Mouse (Mus musculus) stomach, embryonic 16.5 days (tissue): ENCODE data around the gene Olfr20. TPM values are rescaled to one million over a fixed set of nuclear protein-coding genes. Genes with fewer than 3 reads are reported as not detected.

ENCODE experiments used
- ATAC-seq: fragments of 200-750 bp; cut with Nextera tagmentation; 2 replicates; pipeline ENCODE4 v1.8.0; 2017; ENCODE audit warnings: moderate number of reproducible peaks, moderate TSS enrichment; ENCODE audit not compliant: insufficient read depth, low FRiP score
- H3K27ac ChIP-seq: fragments of 300-500 bp; sonication (generic); 2 replicates; pipeline ENCODE4 v1.5.1; 2014; ENCODE audit warnings: low read length
- H3K27me3 ChIP-seq: fragments of 300-500 bp; sonication (generic); 2 replicates; pipeline ENCODE4 v1.6.1; 2014; ENCODE audit warnings: low read length, control low read depth, mixed read lengths; ENCODE audit not compliant: control insufficient read depth, insufficient read depth
- H3K36me3 ChIP-seq: fragments of 300-500 bp; sonication (generic); 2 replicates; pipeline ENCODE4 v1.6.1; 2014; ENCODE audit warnings: low read length; ENCODE audit not compliant: control insufficient read depth, insufficient read depth
- H3K4me1 ChIP-seq: fragments of 300-500 bp; sonication (generic); 2 replicates; pipeline ENCODE4 v1.6.1; 2014; ENCODE audit warnings: low read length, control low read depth, mixed read lengths; ENCODE audit not compliant: control insufficient read depth, insufficient read depth
- H3K4me2 ChIP-seq: fragments of 300-500 bp; sonication (generic); 2 replicates; pipeline ENCODE4 v1.6.1; 2014; ENCODE audit warnings: low read depth, low read length, mixed read lengths
- H3K4me3 ChIP-seq: fragments of 300-500 bp; sonication (generic); replicated peaks from 2 replicates; pipeline ENCODE4 v1.5.1; 2014; ENCODE audit warnings: mild to moderate bottlenecking, low read length
- H3K9ac ChIP-seq: fragments of 300-500 bp; sonication (generic); 2 replicates; pipeline ENCODE4 v1.6.1; 2014; ENCODE audit warnings: low read length
- H3K9me3 ChIP-seq: fragments of 300-500 bp; sonication (generic); replicated peaks from 2 replicates; pipeline ENCODE4 v1.6.1; 2016; ENCODE audit warnings: low read length, control low read depth; ENCODE audit not compliant: control insufficient read depth
- WGBS: fragments of 180-500 bp; shearing (Covaris S2); extraction: QIAGEN DNeasy Blood & Tissue Kit; methylation state at CpG from one replicate; pipeline ENCODE4 v1.1.7; 2014; 5-methylcytosine and 5-hydroxymethylcytosine counted together
- polyA plus RNA-seq: library from polyadenylated mRNA; unstranded; fragments of >200 nt; fragmentation: Nextera tagmentation; extraction: Ambion mirVana; gene quantifications from 2 replicates; pipeline ENCODE4 v1.2.1, GENCODE M21; 2015

Gene Olfr20
- polyA plus RNA-seq, 1 experiment from 2014 or later = not detected

DNA sequence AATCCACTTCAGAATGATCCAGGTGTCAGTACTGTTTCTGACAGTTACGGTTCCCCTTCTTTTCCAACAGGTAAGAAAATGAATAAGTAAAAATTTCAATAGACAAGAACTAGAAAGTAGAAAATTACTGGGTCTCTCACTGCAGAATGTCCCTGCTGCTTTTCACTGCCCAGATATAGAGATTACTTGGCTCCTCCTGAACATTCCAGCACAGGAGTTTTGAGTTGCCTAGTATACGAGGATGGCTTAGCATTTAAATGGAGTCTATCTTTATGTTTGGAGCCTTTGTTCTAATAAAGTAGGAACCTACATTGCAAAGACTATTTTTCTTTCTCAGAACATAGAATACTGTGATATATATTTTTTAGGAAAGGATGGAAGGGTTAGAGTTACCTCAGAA lies 17.2 kb upstream of the Olfr20 start:
- H3K4me1 ChIP-seq = no peaks in the 10 kb centered on the region
- no peaks in the 10 kb centered on the region for H3K9me3 ChIP-seq
- ATAC-seq = no peak
- H3K9ac ChIP-seq = no peak overlapping the region
- no peak overlapping the region for H3K27ac ChIP-seq
- H3K4me2 ChIP-seq = no peak overlapping the region
- 74% methylated on average over 2 of the region's 2 CpGs for WGBS
- H3K4me3 ChIP-seq = no peak overlapping the region
- H3K27me3 ChIP-seq = no peaks in the 10 kb centered on the region
- no peaks in the 10 kb centered on the region for H3K36me3 ChIP-seq

DNA sequence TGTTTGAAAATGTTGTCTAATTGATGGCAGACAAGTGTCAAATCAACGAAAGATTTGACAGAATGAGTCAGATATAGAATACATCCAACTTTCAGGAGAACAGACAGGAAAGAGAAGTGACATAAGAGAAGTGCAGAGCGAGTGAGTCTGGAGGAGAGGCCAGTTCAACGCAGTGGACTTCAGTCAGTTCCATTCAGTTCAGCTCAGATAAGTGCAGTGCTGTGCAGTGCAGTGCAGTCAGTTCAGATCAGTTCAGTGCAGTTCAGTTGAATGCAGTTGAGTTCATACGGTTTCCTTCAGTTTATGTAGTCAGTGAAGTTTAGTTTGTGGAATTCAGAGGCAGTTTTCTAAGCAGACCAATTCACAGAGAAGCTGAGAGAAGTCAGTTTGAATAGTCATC lies 13.7 kb upstream of the Olfr20 start:
- Histone ChIP-seq H3K27ac (no peak overlapping the region), H3K4me2 (no peak overlapping the region), H3K36me3 (no peaks in the 10 kb centered on the region), H3K27me3 (no peaks in the 10 kb centered on the region), H3K4me3 (no peak overlapping the region), H3K4me1 (no peaks in the 10 kb centered on the region), H3K9ac (no peak overlapping the region), H3K9me3 (no peaks in the 10 kb centered on the region)
- WGBS = 63% methylated on average over 4 of the region's 4 CpGs
- ATAC-seq = no peak

DNA sequence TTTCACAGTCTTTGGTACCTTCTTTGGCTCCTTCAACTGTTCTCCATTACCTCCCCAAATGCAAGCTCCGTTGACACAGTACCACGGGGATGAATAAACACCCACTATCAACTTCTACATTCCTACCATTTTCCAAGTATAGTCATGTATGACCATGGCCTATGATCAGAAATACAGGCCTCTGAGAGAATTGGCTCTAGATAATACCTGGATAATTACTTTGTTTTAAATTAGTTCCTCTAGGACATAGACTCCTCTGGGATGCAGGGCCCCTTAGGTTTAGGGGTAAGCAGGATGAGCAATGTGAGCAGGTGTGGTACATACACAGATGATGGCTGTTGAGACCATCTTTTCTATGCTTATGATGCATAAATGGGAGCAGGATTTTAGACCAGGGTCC lies 20.4 kb downstream of the Olfr20 start, which contains the start of gene Olfr376:
Gene Olfr376 (plus strand): TSS at position 301 of the 400 bp plus-strand sequence.
- H3K36me3 ChIP-seq = no peaks in the 10 kb centered on the region
- H3K27me3 ChIP-seq = no peaks in the 10 kb centered on the region
- H3K4me3 ChIP-seq = no peak within 1 kb of the TSS
- H3K9ac ChIP-seq = no peak within 1 kb of the TSS
- 83% methylated on average over 2 of the region's 2 CpGs for WGBS
- H3K4me2 ChIP-seq = no peak within 1 kb of the TSS
- ATAC-seq = no peak
- H3K9me3 ChIP-seq = no peaks in the 10 kb centered on the region
- H3K4me1 ChIP-seq = no peaks in the 10 kb centered on the region
- no peak within 1 kb of the TSS for H3K27ac ChIP-seq

DNA sequence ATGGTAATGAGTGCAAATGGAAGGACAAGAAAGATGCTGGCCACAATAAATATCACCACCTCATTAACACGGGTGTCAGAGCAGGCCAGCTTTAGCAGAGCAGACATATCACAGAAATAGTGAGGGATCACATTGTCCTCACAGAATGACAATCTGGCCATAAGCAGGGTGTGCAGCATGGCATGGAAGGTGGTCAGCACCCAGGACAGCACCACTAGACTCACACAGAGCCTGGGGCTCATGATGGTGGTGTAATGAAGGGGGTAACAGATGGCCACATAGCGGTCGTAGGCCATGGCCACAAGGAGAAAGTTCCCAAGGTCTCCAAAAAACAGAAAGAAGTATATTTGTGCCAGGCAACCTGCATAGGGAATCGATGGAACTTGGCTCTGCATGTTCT lies 44.8 kb downstream of the Olfr20 start:
- H3K9me3 ChIP-seq = no peaks in the 10 kb centered on the region

DNA sequence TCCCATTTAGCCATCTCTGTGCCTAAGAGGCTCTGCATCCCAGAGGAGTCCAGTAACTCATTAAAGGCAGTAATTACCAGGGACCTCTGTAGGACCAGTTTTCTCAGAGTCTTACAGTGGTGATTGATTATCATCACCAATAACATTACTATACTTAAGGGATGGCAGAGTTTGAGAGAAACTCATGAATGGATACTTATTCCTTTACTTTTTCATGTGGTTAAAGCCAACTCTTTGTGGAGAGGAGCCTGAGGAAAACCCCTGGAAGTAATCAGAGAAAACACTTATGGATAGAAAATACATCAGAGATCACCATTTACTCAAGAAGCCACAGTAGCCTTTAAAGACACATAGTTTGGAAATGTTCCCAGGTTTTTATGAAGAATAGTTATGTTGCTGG lies 48.9 kb downstream of the Olfr20 start, which contains the start of gene Olfr1:
Gene Olfr1 (minus strand): TSS at position 101 of the 400 bp plus-strand sequence.
- Histone ChIP-seq H3K4me2 (no peak within 1 kb of the TSS), H3K27me3 (no peaks in the 10 kb centered on the region)
- ATAC-seq = no peak

More for the DNA sequence above, 44.8 kb downstream of the Olfr20 start:
- no peaks in the 10 kb centered on the region for H3K36me3 ChIP-seq
- no peak overlapping the region for H3K4me2 ChIP-seq
- H3K27ac ChIP-seq = no peak overlapping the region
- no peaks in the 10 kb centered on the region for H3K27me3 ChIP-seq
- no peak overlapping the region for H3K9ac ChIP-seq
- no peak for ATAC-seq
- 68% methylated on average over 4 of the region's 4 CpGs for WGBS
- no peaks in the 10 kb centered on the region for H3K4me1 ChIP-seq
- no peak overlapping the region for H3K4me3 ChIP-seq

More for the DNA sequence above, 48.9 kb downstream of the Olfr20 start, which contains the start of gene Olfr1:
- no peaks in the 10 kb centered on the region for H3K9me3 ChIP-seq
- no peak within 1 kb of the TSS for H3K4me3 ChIP-seq
- no peak within 1 kb of the TSS for H3K9ac ChIP-seq
- H3K27ac ChIP-seq = no peak within 1 kb of the TSS
- H3K36me3 ChIP-seq = no peaks in the 10 kb centered on the region
- no peaks in the 10 kb centered on the region for H3K4me1 ChIP-seq

Other genes with a start within 250 kb of the Olfr20 start
- 11.9 and 12.5 TPM in 2 replicates for gene Haspin, start 212.5 kb upstream of the Olfr20 start, polyA plus RNA-seq
- gene P2rx5, start 190.4 kb upstream of the Olfr20 start, polyA plus RNA-seq = 0.36 and 0.65 TPM in 2 replicates
- 94.1 and 101 TPM in 2 replicates for gene Emc6, start 173.7 kb upstream of the Olfr20 start, polyA plus RNA-seq
- 214 and 230 TPM in 2 replicates for gene Tax1bp3, start 173.7 kb upstream of the Olfr20 start, polyA plus RNA-seq
- 18.3 and 19.6 TPM in 2 replicates for gene Ctns, start 151.7 kb upstream of the Olfr20 start, polyA plus RNA-seq
- 3.3 and 4.0 TPM in 2 replicates for gene Shpk, start 151.3 kb upstream of the Olfr20 start, polyA plus RNA-seq
- not detected in 2 replicates for gene Trpv1, start 116.5 kb upstream of the Olfr20 start, polyA plus RNA-seq
- gene Trpv3, start 83.4 kb upstream of the Olfr20 start, polyA plus RNA-seq = 0.40 and 0.47 TPM in 2 replicates
- gene Aspa, start 21.2 kb upstream of the Olfr20 start, polyA plus RNA-seq = 4.2 and 4.5 TPM in 2 replicates
- not detected in 2 replicates for gene Gm49340, start 21.0 kb upstream of the Olfr20 start, polyA plus RNA-seq
- gene Spata22, start 21.0 kb upstream of the Olfr20 start, polyA plus RNA-seq = 0.27 TPM in 1 of 2 replicates, not detected in the other
- gene Olfr376, start 20.5 kb downstream of the Olfr20 start, polyA plus RNA-seq = not detected in 2 replicates
- not detected in 2 replicates for gene Olfr1, start 48.8 kb downstream of the Olfr20 start, polyA plus RNA-seq
- not detected in 2 replicates for gene Olfr378, start 77.7 kb downstream of the Olfr20 start, polyA plus RNA-seq
- not detected in 2 replicates for gene Olfr380, start 106.7 kb downstream of the Olfr20 start, polyA plus RNA-seq
- gene Olfr381, start 140.8 kb downstream of the Olfr20 start, polyA plus RNA-seq = not detected in 2 replicates
- not detected in 2 replicates for gene Olfr382, start 166.4 kb downstream of the Olfr20 start, polyA plus RNA-seq
- gene Olfr385, start 242.2 kb downstream of the Olfr20 start, polyA plus RNA-seq = not detected in 2 replicates
- not detected in 2 replicates for gene Olfr384, start 247.8 kb downstream of the Olfr20 start, polyA plus RNA-seq